Mouse (Mus musculus): ENCODE measurements around the gene Adk. TPM values are rescaled to one million over a fixed set of nuclear protein-coding genes. Genes with fewer than 3 reads are reported as not detected.
"Not testable (repeated sequence)": the region's sequence is repeated elsewhere in the genome, so short reads cannot be mapped to it uniquely, and the experiment has no call there.

Gene Adk
- polyA plus RNA-seq, 1 experiment: 22.4 TPM

- Histone ChIP-seq H3K27me3 (ENCODE audit: control insufficient read depth, insufficient read depth, low read length) (no peaks in the 10 kb centered on the region), H3K27ac (ENCODE audit: control insufficient read depth, insufficient read depth, low read depth, low read length) (no peak overlapping the region), H3K36me3 (ENCODE audit: control insufficient read depth, insufficient read depth, low read length) (no peaks in the 10 kb centered on the region), H3K4me1 (ENCODE audit: control insufficient read depth, insufficient read depth, low read length) (no peaks in the 10 kb centered on the region), H3K4me3 (ENCODE audit: control insufficient read depth, low read depth, low read length) (no peak overlapping the region)
- no peak for TF ChIP-seq POLR2A (IDR thresholded peaks at IDR 0.05; ENCODE audit: control insufficient read depth, low read depth, low read length)
- no peak for TF ChIP-seq CTCF (IDR thresholded peaks at IDR 0.05; ENCODE audit: control insufficient read depth, insufficient read depth, insufficient replicate concordance, low read depth, low read length)
These were observed 406.8 kb downstream of the Adk start for GRCm38 (mm10) chr14:21459163-21459562.

- no peak for TF ChIP-seq POLR2A (IDR thresholded peaks at IDR 0.05; ENCODE audit: control insufficient read depth, low read depth, low read length)
- TF ChIP-seq CTCF (IDR thresholded peaks at IDR 0.05; ENCODE audit: control insufficient read depth, insufficient read depth, insufficient replicate concordance, low read depth, low read length): no peak
- Histone ChIP-seq H3K27ac (ENCODE audit: control insufficient read depth, insufficient read depth, low read depth, low read length) (no peak overlapping the region), H3K4me1 (ENCODE audit: control insufficient read depth, insufficient read depth, low read length) (no peaks in the 10 kb centered on the region), H3K4me3 (ENCODE audit: control insufficient read depth, low read depth, low read length) (no peak overlapping the region), H3K27me3 (ENCODE audit: control insufficient read depth, insufficient read depth, low read length) (no peaks in the 10 kb centered on the region), H3K36me3 (ENCODE audit: control insufficient read depth, insufficient read depth, low read length) (no peaks in the 10 kb centered on the region)
These were observed 410.0 kb downstream of the Adk start for GRCm38 (mm10) chr14:21462398-21462797.

DNA sequence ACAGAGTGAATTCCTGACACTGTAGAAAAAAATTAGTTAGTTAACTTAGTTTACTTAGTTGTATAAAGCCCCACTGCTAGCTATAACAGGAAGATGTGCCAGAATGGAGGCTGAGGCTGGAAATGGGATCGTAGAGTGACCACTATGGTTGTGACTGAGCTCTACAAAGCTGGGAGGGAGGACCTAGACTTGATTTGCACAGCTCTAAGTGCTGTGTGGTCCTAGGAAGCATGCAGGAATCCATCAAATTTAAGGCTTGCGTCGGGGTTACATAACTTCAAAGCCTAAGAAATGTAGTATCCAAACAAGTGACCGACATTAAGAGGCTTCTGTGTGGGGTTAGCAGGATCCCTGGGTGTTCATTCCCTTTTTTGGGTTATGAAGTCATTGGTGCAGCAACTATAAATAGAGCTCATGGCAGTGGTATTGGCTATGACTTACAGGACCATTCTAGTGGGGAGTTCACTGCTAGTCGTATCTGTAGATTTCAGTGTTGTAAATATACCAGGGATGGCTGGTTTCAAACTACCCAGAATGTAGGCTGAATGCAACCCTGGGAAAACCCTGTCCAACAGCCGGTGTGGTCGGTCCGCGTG is 410.8 kb downstream of the Adk start:
- H3K36me3 ChIP-seq (ENCODE audit: control insufficient read depth, insufficient read depth, low read length): no peaks in the 10 kb centered on the region
- H3K4me3 ChIP-seq (ENCODE audit: control insufficient read depth, low read depth, low read length): no peak overlapping the region
- no peaks in the 10 kb centered on the region for H3K27me3 ChIP-seq (ENCODE audit: control insufficient read depth, insufficient read depth, low read length)
- TF ChIP-seq POLR2A (IDR thresholded peaks at IDR 0.05; ENCODE audit: control insufficient read depth, low read depth, low read length) (no peak), CTCF (IDR thresholded peaks at IDR 0.05; ENCODE audit: control insufficient read depth, insufficient read depth, insufficient replicate concordance, low read depth, low read length) (no peak)
- H3K27ac ChIP-seq (ENCODE audit: control insufficient read depth, insufficient read depth, low read depth, low read length): no peak overlapping the region
- no peaks in the 10 kb centered on the region for H3K4me1 ChIP-seq (ENCODE audit: control insufficient read depth, insufficient read depth, low read length)

GRCm38 (mm10) chr14:21470386-21470785 is 418.0 kb downstream of the Adk start:
- Histone ChIP-seq H3K27me3 (ENCODE audit: control insufficient read depth, insufficient read depth, low read length) (no peaks in the 10 kb centered on the region), H3K4me3 (ENCODE audit: control insufficient read depth, low read depth, low read length) (no peak overlapping the region), H3K4me1 (ENCODE audit: control insufficient read depth, insufficient read depth, low read length) (no peaks in the 10 kb centered on the region), H3K36me3 (ENCODE audit: control insufficient read depth, insufficient read depth, low read length) (no peaks in the 10 kb centered on the region), H3K27ac (ENCODE audit: control insufficient read depth, insufficient read depth, low read depth, low read length) (no peak overlapping the region)
- TF ChIP-seq CTCF (IDR thresholded peaks at IDR 0.05; ENCODE audit: control insufficient read depth, insufficient read depth, insufficient replicate concordance, low read depth, low read length): no peak
- TF ChIP-seq POLR2A (IDR thresholded peaks at IDR 0.05; ENCODE audit: control insufficient read depth, low read depth, low read length): no peak

DNA sequence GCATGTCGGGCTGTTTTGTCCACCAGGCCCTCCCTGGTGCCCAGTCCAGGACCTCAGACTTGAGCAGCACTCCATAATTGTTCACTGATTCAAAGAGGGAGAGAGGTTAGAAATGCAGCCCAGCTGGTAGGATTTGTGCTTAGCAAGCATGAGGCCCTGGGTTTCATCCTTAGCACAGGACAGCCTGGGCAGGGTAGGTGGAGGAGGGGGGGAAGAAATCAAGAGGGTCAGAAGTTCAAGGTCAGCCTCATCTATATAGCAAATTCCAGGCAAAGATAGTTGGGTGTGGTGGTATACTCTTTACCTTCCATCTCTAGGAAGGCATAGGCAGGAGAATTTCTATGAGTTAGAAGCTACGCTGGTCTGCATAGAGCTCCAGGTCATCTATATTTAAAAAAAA is 419.6 kb downstream of the Adk start:
- Histone ChIP-seq H3K27ac (ENCODE audit: control insufficient read depth, insufficient read depth, low read depth, low read length) (no peak overlapping the region), H3K4me3 (ENCODE audit: control insufficient read depth, low read depth, low read length) (no peak overlapping the region), H3K4me1 (ENCODE audit: control insufficient read depth, insufficient read depth, low read length) (no peaks in the 10 kb centered on the region), H3K27me3 (ENCODE audit: control insufficient read depth, insufficient read depth, low read length) (no peaks in the 10 kb centered on the region), H3K36me3 (ENCODE audit: control insufficient read depth, insufficient read depth, low read length) (no peaks in the 10 kb centered on the region)
- TF ChIP-seq POLR2A (IDR thresholded peaks at IDR 0.05; ENCODE audit: control insufficient read depth, low read depth, low read length) (no peak), CTCF (IDR thresholded peaks at IDR 0.05; ENCODE audit: control insufficient read depth, insufficient read depth, insufficient replicate concordance, low read depth, low read length) (no peak)

DNA sequence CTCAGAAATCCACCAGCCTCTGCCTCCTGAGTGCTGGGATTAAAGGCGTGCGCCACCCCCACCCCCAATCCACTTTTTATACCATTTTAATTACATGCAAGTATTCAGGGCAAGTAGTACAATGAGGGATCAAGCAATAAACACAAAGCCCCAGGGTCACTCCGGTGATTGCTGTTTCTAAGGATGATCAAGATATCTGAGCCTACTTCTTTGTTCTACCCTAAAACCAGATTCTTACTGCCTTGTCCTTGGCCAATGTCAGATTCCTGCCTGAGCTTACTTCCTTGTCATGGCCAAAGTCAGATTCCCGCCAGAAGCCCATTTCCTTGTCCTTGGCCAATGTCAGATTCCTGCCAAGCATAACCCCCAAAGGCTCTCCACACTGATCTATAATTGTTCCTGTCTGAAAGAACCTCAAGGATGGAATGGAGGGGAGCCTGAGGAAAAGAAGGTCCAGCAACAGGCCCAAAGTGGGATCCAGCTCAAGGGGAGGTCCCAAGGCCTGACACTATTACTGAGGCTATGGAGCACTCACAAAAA is 422.3 kb downstream of the Adk start:
- not testable (repeated sequence) for H3K27me3 ChIP-seq (ENCODE audit: control insufficient read depth, insufficient read depth, low read length); H3K4me1 ChIP-seq (ENCODE audit: control insufficient read depth, insufficient read depth, low read length); H3K4me3 ChIP-seq (ENCODE audit: control insufficient read depth, low read depth, low read length); H3K36me3 ChIP-seq (ENCODE audit: control insufficient read depth, insufficient read depth, low read length); H3K27ac ChIP-seq (ENCODE audit: control insufficient read depth, insufficient read depth, low read depth, low read length)

DNA sequence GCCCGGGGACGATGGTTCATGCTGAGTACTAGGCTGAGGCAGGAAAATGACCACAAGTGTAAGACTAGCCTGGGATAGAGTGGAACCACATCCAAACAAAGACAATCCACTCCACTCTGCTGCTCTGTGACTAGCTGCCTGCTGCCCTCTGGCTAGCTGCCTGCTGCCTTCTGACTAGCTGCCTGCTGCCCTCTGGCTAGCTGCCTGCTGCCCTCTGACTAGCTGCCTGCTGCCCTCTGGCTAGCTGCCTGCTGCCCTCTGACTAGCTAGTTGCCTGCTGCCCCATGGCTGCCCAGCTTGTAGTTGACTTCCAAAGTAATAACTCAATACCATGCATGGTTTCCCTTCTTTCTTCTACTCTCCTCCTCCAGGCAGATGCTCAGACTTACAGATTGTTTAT is 424.8 kb downstream of the Adk start:
- Histone ChIP-seq H3K27ac (ENCODE audit: control insufficient read depth, insufficient read depth, low read depth, low read length) (no peak overlapping the region), H3K36me3 (ENCODE audit: control insufficient read depth, insufficient read depth, low read length) (no peaks in the 10 kb centered on the region), H3K27me3 (ENCODE audit: control insufficient read depth, insufficient read depth, low read length) (no peaks in the 10 kb centered on the region), H3K4me3 (ENCODE audit: control insufficient read depth, low read depth, low read length) (no peak overlapping the region), H3K4me1 (ENCODE audit: control insufficient read depth, insufficient read depth, low read length) (no peaks in the 10 kb centered on the region)
- TF ChIP-seq POLR2A (IDR thresholded peaks at IDR 0.05; ENCODE audit: control insufficient read depth, low read depth, low read length) (no peak), CTCF (IDR thresholded peaks at IDR 0.05; ENCODE audit: control insufficient read depth, insufficient read depth, insufficient replicate concordance, low read depth, low read length) (no peak)

DNA sequence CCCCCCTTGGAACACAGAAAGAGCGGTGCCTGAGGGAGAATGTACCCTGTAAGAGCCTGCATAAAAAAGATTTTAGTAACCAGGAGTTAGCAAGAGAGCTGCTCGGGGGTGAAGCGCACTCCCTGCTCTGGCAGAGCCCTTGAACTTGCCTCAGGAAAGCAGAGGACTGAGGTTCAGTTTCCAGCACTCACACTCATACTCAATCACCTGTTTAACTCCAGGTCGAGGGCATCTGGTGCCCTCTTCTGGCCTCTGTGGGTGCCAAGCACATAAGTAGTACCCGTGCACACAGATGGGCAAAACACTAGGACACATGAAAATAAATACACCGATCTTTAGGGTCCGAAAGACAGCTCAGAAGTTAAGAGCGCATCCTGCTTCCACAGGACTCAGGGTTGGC is 427.2 kb downstream of the Adk start:
- no peak for TF ChIP-seq POLR2A (IDR thresholded peaks at IDR 0.05; ENCODE audit: control insufficient read depth, low read depth, low read length)
- no peak for TF ChIP-seq CTCF (IDR thresholded peaks at IDR 0.05; ENCODE audit: control insufficient read depth, insufficient read depth, insufficient replicate concordance, low read depth, low read length)
- H3K4me1 ChIP-seq (ENCODE audit: control insufficient read depth, insufficient read depth, low read length): no peaks in the 10 kb centered on the region
- no peaks in the 10 kb centered on the region for H3K27me3 ChIP-seq (ENCODE audit: control insufficient read depth, insufficient read depth, low read length)
- no peaks in the 10 kb centered on the region for H3K36me3 ChIP-seq (ENCODE audit: control insufficient read depth, insufficient read depth, low read length)
- peak overlapping the region; percentile 1; the same call in 1 of the 2 replicates for H3K4me3 ChIP-seq (ENCODE audit: control insufficient read depth, low read depth, low read length)
- H3K27ac ChIP-seq (ENCODE audit: control insufficient read depth, insufficient read depth, low read depth, low read length): no peak overlapping the region
